Mouse (Mus musculus) megakaryocyte, adult 5-6 weeks (primary cell): ENCODE measurements around the gene Irf9. TPM values are rescaled to one million over a fixed set of nuclear protein-coding genes. Genes with fewer than 3 reads are reported as not detected.

Source experiments
- ATAC-seq: 2 replicates; pipeline ENCODE4 v1.8.0; 2016; ENCODE audit warnings: mild to moderate bottlenecking, inconsistent platforms; ENCODE audit not compliant: poor library complexity, severe bottlenecking
- total RNA-seq, 2 experiments: library from RNA; stranded (forward) in 1 of 2; stranded (reverse) in 1 of 2; fragments of 153-499, 151-499 nt in 1 of 2; fragments of 221-1000, 200-1000 nt in 1 of 2; gene quantifications; 2 replicates each; pipeline versions ENCODE4 v1.2.3 to v1.2.4; 2015 to 2017

Gene Irf9
- total RNA-seq, 2 experiments from 2014 or later = 69.7 to 92.0 TPM

GRCm38 (mm10) chr14:55651528-55651927 lies 48.2 kb downstream of the Irf9 start:
- ATAC-seq = no peak

GRCm38 (mm10) chr14:55656935-55657334 lies 53.6 kb downstream of the Irf9 start:
- no peak for ATAC-seq

GRCm38 (mm10) chr14:55658011-55658410 lies 54.6 kb downstream of the Irf9 start:
- no peak for ATAC-seq

Other genes with a start within 250 kb of the Irf9 start
Only the 30 nearest of the 31 such genes appear.
- gene Dhrs4, start 124.8 kb upstream of the Irf9 start, total RNA-seq (2015) = 31.2 and 34.4 TPM in 2 replicates
- 43.1 and 47.6 TPM in 2 replicates for gene Dhrs4, start 124.8 kb upstream of the Irf9 start, total RNA-seq (2017)
- 0.16 and 1.5 TPM in 2 replicates for gene Carmil3, start 112.9 kb upstream of the Irf9 start, total RNA-seq (2015)
- 0.15 TPM in 1 of 2 replicates, not detected in the other for gene Carmil3, start 112.9 kb upstream of the Irf9 start, total RNA-seq (2017)
- gene Cpne6, start 93.1 kb upstream of the Irf9 start, total RNA-seq (2015) = not detected in 2 replicates
- gene Cpne6, start 93.1 kb upstream of the Irf9 start, total RNA-seq (2017) = not detected in 2 replicates
- gene Nrl, start 78.6 kb upstream of the Irf9 start, total RNA-seq (2015) = not detected in 2 replicates
- not detected in 2 replicates for gene Nrl, start 78.6 kb upstream of the Irf9 start, total RNA-seq (2017)
- gene Pck2, start 63.3 kb upstream of the Irf9 start, total RNA-seq (2015) = 11.7 and 16.0 TPM in 2 replicates
- gene Pck2, start 63.3 kb upstream of the Irf9 start, total RNA-seq (2017) = 26.3 and 30.3 TPM in 2 replicates
- gene Dcaf11, start 43.6 kb upstream of the Irf9 start, total RNA-seq (2015) = 41.6 and 47.3 TPM in 2 replicates
- gene Dcaf11, start 43.6 kb upstream of the Irf9 start, total RNA-seq (2017) = 43.5 and 107 TPM in 2 replicates
- gene A730061H03Rik, start 43.2 kb upstream of the Irf9 start, total RNA-seq (2015) = 2.1 and 4.1 TPM in 2 replicates
- 2.6 and 9.3 TPM in 2 replicates for gene A730061H03Rik, start 43.2 kb upstream of the Irf9 start, total RNA-seq (2017)
- gene Fitm1, start 28.0 kb upstream of the Irf9 start, total RNA-seq (2015) = 0.33 TPM in 1 of 2 replicates, not detected in the other
- gene Fitm1, start 28.0 kb upstream of the Irf9 start, total RNA-seq (2017) = not detected in 2 replicates
- gene Psme1, start 25.4 kb upstream of the Irf9 start, total RNA-seq (2015) = 707 and 794 TPM in 2 replicates
- 278 and 305 TPM in 2 replicates for gene Psme1, start 25.4 kb upstream of the Irf9 start, total RNA-seq (2017)
- 11.2 and 15.9 TPM in 2 replicates for gene Emc9, start 18.3 kb upstream of the Irf9 start, total RNA-seq (2015)
- 8.2 and 10.5 TPM in 2 replicates for gene Emc9, start 18.3 kb upstream of the Irf9 start, total RNA-seq (2017)
- gene Psme2, start 12.5 kb upstream of the Irf9 start, total RNA-seq (2015) = 420 and 439 TPM in 2 replicates
- gene Psme2, start 12.5 kb upstream of the Irf9 start, total RNA-seq (2017) = 286 and 332 TPM in 2 replicates
- 27.2 and 42.8 TPM in 2 replicates for gene Rnf31, start 11.9 kb upstream of the Irf9 start, total RNA-seq (2015)
- 20.2 and 25.7 TPM in 2 replicates for gene Rnf31, start 11.9 kb upstream of the Irf9 start, total RNA-seq (2017)
- gene Rec8, start 14.5 kb downstream of the Irf9 start, total RNA-seq (2015) = 0.42 and 2.2 TPM in 2 replicates
- gene Rec8, start 14.5 kb downstream of the Irf9 start, total RNA-seq (2017) = 0.15 and 2.2 TPM in 2 replicates
- 8.8 and 11.4 TPM in 2 replicates for gene Ipo4, start 32.4 kb downstream of the Irf9 start, total RNA-seq (2015)
- gene Ipo4, start 32.4 kb downstream of the Irf9 start, total RNA-seq (2017) = 2.1 and 5.1 TPM in 2 replicates
- 1.3 and 4.3 TPM in 2 replicates for gene Gm49378, start 34.3 kb downstream of the Irf9 start, total RNA-seq (2015)
- gene Gm49378, start 34.3 kb downstream of the Irf9 start, total RNA-seq (2017) = 0.84 and 1.7 TPM in 2 replicates
- gene Tm9sf1, start 40.2 kb downstream of the Irf9 start, total RNA-seq (2015) = 35.3 and 41.1 TPM in 2 replicates
- gene Tm9sf1, start 40.2 kb downstream of the Irf9 start, total RNA-seq (2017) = 50.8 and 53.5 TPM in 2 replicates
- 1.0 and 1.4 TPM in 2 replicates for gene Tssk4, start 46.6 kb downstream of the Irf9 start, total RNA-seq (2015)
- 0.26 and 0.89 TPM in 2 replicates for gene Tssk4, start 46.6 kb downstream of the Irf9 start, total RNA-seq (2017)
- 30.5 and 34.4 TPM in 2 replicates for gene Mdp1, start 56.9 kb downstream of the Irf9 start, total RNA-seq (2015)
- gene Mdp1, start 56.9 kb downstream of the Irf9 start, total RNA-seq (2017) = 27.0 and 28.3 TPM in 2 replicates
- gene Gmpr2, start 68.4 kb downstream of the Irf9 start, total RNA-seq (2015) = 24.0 and 24.8 TPM in 2 replicates
- gene Gmpr2, start 68.4 kb downstream of the Irf9 start, total RNA-seq (2017) = 26.2 and 29.7 TPM in 2 replicates
- gene Nedd8, start 68.6 kb downstream of the Irf9 start, total RNA-seq (2015) = 421 and 452 TPM in 2 replicates
- 297 and 326 TPM in 2 replicates for gene Nedd8, start 68.6 kb downstream of the Irf9 start, total RNA-seq (2017)
- gene Tinf2, start 78.2 kb downstream of the Irf9 start, total RNA-seq (2015) = 24.2 and 27.2 TPM in 2 replicates
- gene Tinf2, start 78.2 kb downstream of the Irf9 start, total RNA-seq (2017) = 25.1 and 39.8 TPM in 2 replicates
- 1.6 and 1.7 TPM in 2 replicates for gene Tgm1, start 110.4 kb downstream of the Irf9 start, total RNA-seq (2015)
- 1.0 and 2.1 TPM in 2 replicates for gene Tgm1, start 110.4 kb downstream of the Irf9 start, total RNA-seq (2017)
- 10.0 and 12.5 TPM in 2 replicates for gene Rabggta, start 118.7 kb downstream of the Irf9 start, total RNA-seq (2015)
- gene Rabggta, start 118.7 kb downstream of the Irf9 start, total RNA-seq (2017) = 8.5 and 13.7 TPM in 2 replicates
- gene Dhrs1, start 142.1 kb downstream of the Irf9 start, total RNA-seq (2015) = 112 and 121 TPM in 2 replicates
- 44.1 and 55.0 TPM in 2 replicates for gene Dhrs1, start 142.1 kb downstream of the Irf9 start, total RNA-seq (2017)
- gene Nop9, start 142.1 kb downstream of the Irf9 start, total RNA-seq (2015) = 10.4 and 12.2 TPM in 2 replicates
- gene Nop9, start 142.1 kb downstream of the Irf9 start, total RNA-seq (2017) = 11.7 and 13.9 TPM in 2 replicates
- gene Cideb, start 154.9 kb downstream of the Irf9 start, total RNA-seq (2015) = 0.27 and 1.5 TPM in 2 replicates
- gene Cideb, start 154.9 kb downstream of the Irf9 start, total RNA-seq (2017) = 0.22 TPM in 1 of 2 replicates, not detected in the other
- 0.16 and 0.21 TPM in 2 replicates for gene Ltb4r2, start 157.9 kb downstream of the Irf9 start, total RNA-seq (2015)
- gene Ltb4r2, start 157.9 kb downstream of the Irf9 start, total RNA-seq (2017) = 0.33 and 0.53 TPM in 2 replicates
- gene Ltb4r1, start 162.4 kb downstream of the Irf9 start, total RNA-seq (2015) = 41.4 and 46.4 TPM in 2 replicates
- 57.4 and 68.0 TPM in 2 replicates for gene Ltb4r1, start 162.4 kb downstream of the Irf9 start, total RNA-seq (2017)
- not detected in 2 replicates for gene Adcy4, start 180.5 kb downstream of the Irf9 start, total RNA-seq (2015)
- gene Adcy4, start 180.5 kb downstream of the Irf9 start, total RNA-seq (2017) = 0.15 TPM in 1 of 2 replicates, not detected in the other
- gene Ripk3, start 185.3 kb downstream of the Irf9 start, total RNA-seq (2015) = 79.0 and 82.5 TPM in 2 replicates
- 24.2 and 30.0 TPM in 2 replicates for gene Ripk3, start 185.3 kb downstream of the Irf9 start, total RNA-seq (2017)